ENCODE assay signal across 8 mouse cellular contexts in the genomic region with DNA sequence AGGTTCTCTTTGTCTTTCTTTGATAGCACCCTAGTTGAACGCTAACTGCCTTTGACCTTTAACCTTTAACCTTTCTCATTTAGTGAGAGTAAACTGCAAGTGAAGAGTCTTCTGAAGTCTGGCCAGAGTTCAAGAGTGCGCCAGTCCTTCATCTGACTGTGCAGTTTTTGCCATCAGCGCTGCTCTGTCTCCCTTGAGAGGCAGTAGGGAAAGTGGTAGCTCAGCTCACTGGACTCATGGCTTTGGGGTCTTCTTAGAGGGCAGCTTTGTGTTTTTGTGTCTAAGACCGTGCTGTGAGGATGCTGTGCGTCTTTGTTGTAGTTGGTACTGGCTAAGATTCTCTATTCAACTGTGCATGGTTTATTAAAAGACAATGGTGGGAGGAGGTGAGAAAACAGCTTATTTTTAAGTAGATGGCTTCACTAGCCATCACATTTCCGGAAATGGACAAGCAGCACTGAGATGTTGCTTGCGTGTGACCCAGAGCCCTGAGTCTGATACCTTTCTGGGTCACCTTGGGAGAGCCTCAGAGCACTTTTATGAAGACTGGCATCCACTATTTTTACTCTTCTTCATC. TPM values are rescaled to one million over a fixed set of nuclear protein-coding genes. Genes with fewer than 3 reads are reported as not detected.
DNase-seq lines count a peak whose midpoint lies in the region; ATAC-seq lines count a peak whose summit lies in the region.

No protein-coding gene starts in this region.

- peaks cover 25 to 33% of the 10 kb centered on the region in 2 experiments for H3K4me1 ChIP-seq in heart, embryonic 14.5 days (ENCODE audit: control insufficient read depth in 2 of 2, insufficient read depth in 2 of 2, low read length in 2 of 2)
- peaks cover 17% of the 10 kb centered on the region; the same call in 1 of the 2 replicates for H3K4me1 ChIP-seq in intestine, embryonic 14.5 days (replicated peaks; ENCODE audit: control insufficient read depth, insufficient read depth, low read length)
- peaks cover 55% of the 10 kb centered on the region for H3K4me1 ChIP-seq in midbrain, embryonic 10.5 days

- 65% methylated on average over 7 of the region's 7 CpGs for WGBS in heart, embryonic 14.5 days
- 71% methylated on average over 7 of the region's 7 CpGs for WGBS in intestine, embryonic 14.5 days
- WGBS in midbrain, embryonic 10.5 days = 55% methylated on average over 7 of the region's 7 CpGs

- H3K27me3 ChIP-seq in heart, embryonic 14.5 days (ENCODE audit: control insufficient read depth, insufficient read depth, low read length) = no peaks in the 10 kb centered on the region
- H3K27me3 ChIP-seq in intestine, embryonic 14.5 days (replicated peaks; ENCODE audit: control insufficient read depth, insufficient read depth, low read length) = no peaks in the 10 kb centered on the region
- 0 out of 2 replicates have a peak, but pooled peaks cover 3% of the 10 kb centered on the region for H3K27me3 ChIP-seq in midbrain, embryonic 10.5 days (ENCODE audit: low read depth, poor library complexity, severe bottlenecking)

- no peak for DNase-seq in heart, adult 18-20 months
- DNase-seq in NIH3T3 (ENCODE audit: low read depth) = peak; percentile 14
- DNase-seq in intestine, embryonic 14.5 days (ENCODE audit: low spot score) = no peak
- DNase-seq in midbrain, embryonic 10.5 days (ENCODE audit: low spot score) = no peak
- no peak for DNase-seq in Muller cell, postnatal 12 days (ENCODE audit: inconsistent ontology term)
- DNase-seq in cerebellum, postnatal 36 days = no peak
- no peak for DNase-seq in ovary, adult 18-20 months (ENCODE audit: low spot score)

- no peak for ATAC-seq in heart, embryonic 14.5 days (ENCODE audit: insufficient number of reproducible peaks, insufficient read depth, low FRiP score, low read depth)
- ATAC-seq in intestine, embryonic 14.5 days (replicated peaks; ENCODE audit: low FRiP score, low TSS enrichment, low read depth) = no peak

- no peak overlapping the region for H3K27ac ChIP-seq in heart, embryonic 14.5 days (replicated peaks in 1 of 2; ENCODE audit: control insufficient read depth in 1 of 2, insufficient read depth in 1 of 2, low read depth in 2 of 2, low read length in 2 of 2)
- no peak overlapping the region for H3K27ac ChIP-seq in intestine, embryonic 14.5 days (ENCODE audit: low read depth)
- H3K27ac ChIP-seq in midbrain, embryonic 10.5 days (replicated peaks) = no peak overlapping the region

- peak overlapping the region; percentile 76 for H3K4me2 ChIP-seq in heart, embryonic 14.5 days (ENCODE audit: low read length)
- peak overlapping the region; percentile 72 for H3K4me2 ChIP-seq in intestine, embryonic 14.5 days (ENCODE audit: low read length)

- H3K4me3 ChIP-seq in heart, embryonic 14.5 days (ENCODE audit: control insufficient read depth in 1 of 2, insufficient read depth in 1 of 2, low read depth in 1 of 2, low read length in 2 of 2) = peak overlapping the region in 1 of 2 experiments; percentile 96; a peak in 1 of 4 replicates
- peak overlapping the region; percentile 81; the same call in 1 of the 2 replicates for H3K4me3 ChIP-seq in intestine, embryonic 14.5 days (ENCODE audit: low read depth, low read length)
- H3K4me3 ChIP-seq in midbrain, embryonic 10.5 days = peak overlapping the region; percentile 91

- H3K36me3 ChIP-seq in heart, embryonic 14.5 days (ENCODE audit: control insufficient read depth, insufficient read depth, low read length) = peaks cover 8% of the 10 kb centered on the region; the same call in 1 of the 2 replicates
- H3K36me3 ChIP-seq in intestine, embryonic 14.5 days (ENCODE audit: control insufficient read depth, insufficient read depth, low read length) = no peaks in the 10 kb centered on the region
- H3K36me3 ChIP-seq in midbrain, embryonic 10.5 days = 0 out of 2 replicates have a peak, but pooled peaks cover 8% of the 10 kb centered on the region

- no peaks in the 10 kb centered on the region for H3K9me3 ChIP-seq in heart, embryonic 14.5 days (ENCODE audit: control insufficient read depth, low read length)
- H3K9me3 ChIP-seq in intestine, embryonic 14.5 days (ENCODE audit: control insufficient read depth, low read length) = no peaks in the 10 kb centered on the region
- H3K9me3 ChIP-seq in midbrain, embryonic 10.5 days (replicated peaks) = no peaks in the 10 kb centered on the region

- peak overlapping the region; percentile 98 for H3K9ac ChIP-seq in heart, embryonic 14.5 days (ENCODE audit: low read length)
- no peak overlapping the region for H3K9ac ChIP-seq in intestine, embryonic 14.5 days (ENCODE audit: low read length)

RNA-seq across cellular contexts. Expression of a gene that starts 1.9 kb away (rescaled TPM):
- 13.6 and 15.4 TPM in 2 replicates for polyA plus RNA-seq in heart, embryonic 14.5 days (2014; fragmentation: Nextera tagmentation; extraction: Ambion mirVana)
- 10 to 100 TPM in 1 of 2 experiments, 1 to 10 TPM in 1; 9.9 to 10.7 TPM for total RNA-seq in heart, adult 18-20 months (2021)
- polyA plus RNA-seq in intestine, embryonic 14.5 days (2014; fragmentation: Nextera tagmentation; extraction: Ambion mirVana) = 21.2 and 23.9 TPM in 2 replicates
- 18.0 and 18.7 TPM in 2 replicates for polyA plus RNA-seq in midbrain, embryonic 10.5 days (2016; fragmentation: Nextera tagmentation; extraction: Ambion mirVana)
